Mouse (Mus musculus) ES-E14 (cell line): Measurements from ENCODE around the gene Gm9195. TPM values are rescaled to one million over a fixed set of nuclear protein-coding genes. Genes with fewer than 3 reads are reported as not detected.
A peak's percentile ranks its signal among the peaks of the same experiment; 100 is the strongest.

Source experiments
- DNase-seq: peaks from one replicate; pipeline ENCODE4 v3.0.0-alpha.2; 2013; ENCODE audit warnings: low read depth, low spot score
- H3K27ac ChIP-seq: 2 replicates; pipeline ENCODE4 v1.5.1; 2012; ENCODE audit warnings: low read depth, mild to moderate bottlenecking, low read length, moderate library complexity, mixed read lengths; ENCODE audit not compliant: poor library complexity, insufficient read depth, severe bottlenecking
- H3K36me3 ChIP-seq: 2 replicates; pipeline ENCODE4 v1.6.1; 2012; ENCODE audit warnings: mild to moderate bottlenecking, low read length, moderate library complexity, mixed read lengths; ENCODE audit not compliant: control insufficient read depth, poor library complexity, insufficient read depth, severe bottlenecking
- H3K4me1 ChIP-seq, 2 experiments: fragments of 150-350 bp in 1 of 2; sonication (generic) in 1 of 2; 2 replicates each; pipeline ENCODE4 v1.6.1; 2012; ENCODE audit warnings: low read length in 2 of 2, mild to moderate bottlenecking in 1 of 2, mixed read lengths in 1 of 2; ENCODE audit not compliant: control insufficient read depth in 2 of 2, insufficient read depth in 2 of 2, poor library complexity in 1 of 2
- H3K4me3 ChIP-seq, 2 experiments: fragments of 150-350 bp in 1 of 2; sonication (generic) in 1 of 2; 2 replicates each; pipeline ENCODE4 v1.5.1; 2012; ENCODE audit warnings: low read length in 2 of 2, low read depth in 1 of 2, mild to moderate bottlenecking in 1 of 2, mixed read lengths in 1 of 2; ENCODE audit not compliant: insufficient read depth in 1 of 2, poor library complexity in 1 of 2, severe bottlenecking in 1 of 2
- H3K9ac ChIP-seq: 2 replicates; pipeline ENCODE4 v1.6.1; 2012; ENCODE audit warnings: low read depth, mild to moderate bottlenecking, low read length, mixed read lengths; ENCODE audit not compliant: poor library complexity, insufficient read depth, severe bottlenecking
- H3K9me3 ChIP-seq: fragments of 150-350 bp; sonication (generic); 2 replicates; pipeline ENCODE4 v1.6.1; 2012; ENCODE audit warnings: low read depth, mild to moderate bottlenecking, low read length; ENCODE audit not compliant: control insufficient read depth, insufficient read depth
- CHD2 ChIP-seq: IDR thresholded peaks from 2 replicates; pipeline ENCODE4 v1.6.1; 2014; ENCODE audit warnings: mild to moderate bottlenecking, low read depth, low read length, inconsistent platforms
- HCFC1 ChIP-seq: IDR thresholded peaks from 2 replicates; pipeline ENCODE4 v1.6.1; 2012; ENCODE audit warnings: low read length, inconsistent platforms, borderline replicate concordance; ENCODE audit not compliant: insufficient read depth
- MAFK ChIP-seq: IDR thresholded peaks from 2 replicates; pipeline ENCODE4 v1.6.1; 2014; ENCODE audit warnings: mild to moderate bottlenecking, low read depth, low read length, inconsistent platforms; ENCODE audit not compliant: insufficient read depth
- ZC3H11A ChIP-seq: IDR thresholded peaks from 2 replicates; pipeline ENCODE4 v1.6.1; 2012; ENCODE audit warnings: low read depth, mild to moderate bottlenecking, inconsistent platforms, low read length, borderline replicate concordance
- ZNF384 ChIP-seq: IDR thresholded peaks from 2 replicates; pipeline ENCODE4 v1.6.1; 2012; ENCODE audit warnings: low read depth, low read length, inconsistent platforms
- in situ Hi-C, 2 experiments: fragments of 600-800 bp; cut with MboI; formaldehyde crosslinking; loops; one replicate each; pipeline ENCODE4 v1.15.1; 2025; ENCODE audit warnings: low sequenced_read_pairs in 2 of 2, inconsistent platforms in 1 of 2; ENCODE audit not compliant: unreplicated experiment in 2 of 2
- total RNA-seq: library from RNA; depleted of rRNA; stranded (reverse); fragments of 300-350 nt; gene quantifications from 2 replicates; pipeline ENCODE4 v1.2.3, GENCODE M21; 2012; rRNA removed

Gm9195 gene
- total RNA-seq, 1 experiment = not detected

- Histone ChIP-seq H3K4me3 (no peak overlapping the region), H3K9ac (no peak overlapping the region), H3K27ac (no peak overlapping the region), H3K36me3 (no peaks in the 10 kb centered on the region), H3K9me3 (no peaks in the 10 kb centered on the region), H3K4me1 (no peaks in the 10 kb centered on the region)
- TF ChIP-seq MAFK (no peak), HCFC1 (no peak), ZC3H11A (no peak), ZNF384 (no peak), CHD2 (no peak)
- in situ Hi-C loops = no loop called here
- no peak for DNase-seq
These were observed 51.2 kb downstream of the Gm9195 start for GRCm38 (mm10) chr14:72440436-72440835.

- Histone ChIP-seq H3K36me3 (no peaks in the 10 kb centered on the region), H3K27ac (no peak overlapping the region), H3K4me1 (no peaks in the 10 kb centered on the region), H3K4me3 (no peak overlapping the region), H3K9ac (no peak overlapping the region), H3K9me3 (no peaks in the 10 kb centered on the region)
- no peak for DNase-seq
- in situ Hi-C loops = no loop called here
- TF ChIP-seq ZNF384 (no peak), HCFC1 (no peak), ZC3H11A (no peak), CHD2 (no peak), MAFK (no peak)
These were observed 52.7 kb downstream of the Gm9195 start for GRCm38 (mm10) chr14:72438976-72439375.

- Histone ChIP-seq H3K9ac (no peak overlapping the region), H3K4me1 (no peaks in the 10 kb centered on the region; a peak in 1 of 4 replicates), H3K9me3 (no peaks in the 10 kb centered on the region), H3K4me3 (no peak overlapping the region), H3K36me3 (no peaks in the 10 kb centered on the region), H3K27ac (no peak overlapping the region)
- DNase-seq = no peak
- in situ Hi-C loops = no loop called here
- TF ChIP-seq ZNF384 = no peak
- TF ChIP-seq HCFC1 = no peak
- no peak for TF ChIP-seq ZC3H11A
- no peak for TF ChIP-seq MAFK
- TF ChIP-seq CHD2 = no peak
These were observed 101.9 kb downstream of the Gm9195 start for GRCm38 (mm10) chr14:72389696-72390095.

- Histone ChIP-seq H3K9ac (no peak overlapping the region), H3K36me3 (no peaks in the 10 kb centered on the region), H3K9me3 (no peaks in the 10 kb centered on the region), H3K27ac (no peak overlapping the region), H3K4me1 (no peaks in the 10 kb centered on the region; a peak in 1 of 4 replicates), H3K4me3 (no peak overlapping the region)
- no peak for DNase-seq
- in situ Hi-C loops = no loop called here
- TF ChIP-seq ZNF384 (no peak), HCFC1 (no peak)
These were observed 102.3 kb downstream of the Gm9195 start for GRCm38 (mm10) chr14:72389288-72389687.

GRCm38 (mm10) chr14:72377224-72377623 lies 114.4 kb downstream of the Gm9195 start:
- peak; percentile 89 for TF ChIP-seq ZNF384
- peak; percentile 51 for TF ChIP-seq ZC3H11A
- no peak for TF ChIP-seq CHD2
- no peak for TF ChIP-seq MAFK
- no peak for TF ChIP-seq HCFC1
- Histone ChIP-seq H3K4me1 (no peaks in the 10 kb centered on the region), H3K9ac (no peak overlapping the region), H3K9me3 (0 out of 2 replicates have a peak, but pooled peaks cover 1% of the 10 kb centered on the region), H3K4me3 (no peak overlapping the region), H3K36me3 (no peaks in the 10 kb centered on the region), H3K27ac (no peak overlapping the region)
- in situ Hi-C loops = no loop called here
- peak; percentile 54 for DNase-seq

Other genes starting within 250 kb of the Gm9195 start
- gene Fndc3a, start 218.2 kb upstream of the Gm9195 start, total RNA-seq = 14.4 and 28.1 TPM in 2 replicates